Mouse (Mus musculus): ENCODE measurements around the gene Dmbt1. TPM values are rescaled to one million over a fixed set of nuclear protein-coding genes. Genes with fewer than 3 reads are reported as not detected.
"Not testable (repeated sequence)": the region's sequence is repeated elsewhere in the genome, so short reads cannot be mapped to it uniquely, and the experiment has no call there.

The Dmbt1 gene
- polyA plus RNA-seq, 1 experiment from 2014 or later: not detected

DNA sequence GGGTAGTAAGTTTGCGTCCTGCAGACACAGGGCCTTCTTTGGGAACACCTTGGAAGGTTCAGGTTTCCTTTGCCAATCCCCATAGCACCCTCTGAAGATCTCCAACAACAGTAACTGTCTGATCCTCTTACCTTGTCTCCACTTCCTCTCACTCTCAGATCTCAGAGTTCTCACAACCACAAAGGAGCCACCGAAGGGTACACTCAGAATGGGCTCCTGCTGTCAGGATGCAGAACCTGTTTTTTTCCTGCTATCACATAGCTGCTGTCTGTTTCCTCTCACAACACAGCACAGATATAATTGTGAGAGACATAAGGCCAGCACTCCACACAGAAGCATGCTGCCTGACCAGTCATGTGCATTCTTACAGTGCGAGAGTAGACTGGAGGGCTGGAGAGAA lies 4.5 kb downstream of the Dmbt1 start:
- no peaks in the 10 kb centered on the region for H3K4me1 ChIP-seq (ENCODE audit: control insufficient read depth, insufficient read depth, low read length)
- no peak overlapping the region for H3K9ac ChIP-seq (ENCODE audit: low read length)
- ATAC-seq (ENCODE audit: insufficient read depth, low FRiP score, low TSS enrichment) (no peak), DNase-seq (ENCODE audit: low spot score) (no peak)
- no peak overlapping the region for H3K4me2 ChIP-seq (ENCODE audit: low read depth)
- 91% methylated on average over 3 of the region's 3 CpGs for WGBS
- H3K4me3 ChIP-seq (ENCODE audit: low read depth, low read length): no peak overlapping the region
- no peaks in the 10 kb centered on the region for H3K36me3 ChIP-seq (ENCODE audit: control insufficient read depth, insufficient read depth, low read length)
- H3K9me3 ChIP-seq (ENCODE audit: control insufficient read depth, low read length): no peaks in the 10 kb centered on the region
- H3K27me3 ChIP-seq (ENCODE audit: control insufficient read depth, insufficient read depth, low read length): no peaks in the 10 kb centered on the region
- no peak overlapping the region for H3K27ac ChIP-seq (ENCODE audit: low read depth, low read length)

DNA sequence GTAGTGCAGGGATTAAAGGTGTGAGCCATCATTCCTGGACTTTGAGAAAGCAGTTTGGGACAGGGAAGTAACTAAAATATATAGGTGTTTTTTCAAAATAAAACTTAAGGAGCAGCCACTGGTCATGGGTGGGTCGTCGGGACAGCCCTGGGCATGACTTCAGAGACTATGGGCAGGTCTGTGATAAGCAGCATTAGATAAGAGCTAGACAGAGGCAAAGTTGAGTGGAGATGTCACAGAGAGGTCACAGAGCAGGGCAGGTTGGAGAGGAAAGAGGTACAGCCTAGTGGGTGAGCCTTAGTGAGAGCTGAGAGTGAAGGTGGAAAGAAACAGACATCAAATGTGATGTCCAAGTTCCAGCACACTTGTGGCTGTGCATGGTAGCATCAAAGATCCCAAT lies 5.2 kb downstream of the Dmbt1 start:
- 82% methylated on average over 2 of the region's 2 CpGs for WGBS

DNA sequence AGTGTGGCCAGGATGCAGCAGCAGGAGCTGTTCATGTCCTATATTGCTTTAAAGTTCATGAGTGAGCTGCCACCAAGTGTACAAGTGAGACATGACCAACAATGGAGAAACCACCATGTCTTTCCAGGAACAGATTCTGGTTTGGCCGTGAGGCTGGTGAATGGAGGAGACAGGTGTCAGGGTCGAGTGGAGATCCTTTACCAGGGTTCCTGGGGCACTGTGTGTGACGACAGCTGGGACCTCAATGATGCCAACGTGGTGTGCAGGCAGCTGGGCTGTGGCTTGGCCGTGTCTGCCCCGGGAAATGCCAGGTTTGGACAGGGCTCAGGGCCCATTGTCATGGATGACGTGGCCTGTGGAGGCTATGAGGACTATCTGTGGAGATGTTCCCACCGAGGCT lies 8.9 kb downstream of the Dmbt1 start:
- DNase-seq (ENCODE audit: low spot score); H3K9me3 ChIP-seq (ENCODE audit: control insufficient read depth, low read length); H3K9ac ChIP-seq (ENCODE audit: low read length); ATAC-seq (ENCODE audit: insufficient read depth, low FRiP score, low TSS enrichment); H3K4me1 ChIP-seq (ENCODE audit: control insufficient read depth, insufficient read depth, low read length); H3K4me2 ChIP-seq (ENCODE audit: low read depth); H3K36me3 ChIP-seq (ENCODE audit: control insufficient read depth, insufficient read depth, low read length); H3K27me3 ChIP-seq (ENCODE audit: control insufficient read depth, insufficient read depth, low read length); H3K27ac ChIP-seq (ENCODE audit: low read depth, low read length); H3K4me3 ChIP-seq (ENCODE audit: low read depth, low read length): not testable (repeated sequence)
- WGBS: 77% methylated on average over 8 of the region's 8 CpGs

More for the DNA sequence above, 5.2 kb downstream of the Dmbt1 start:
- no peak overlapping the region for H3K27ac ChIP-seq (ENCODE audit: low read depth, low read length)
- no peaks in the 10 kb centered on the region for H3K27me3 ChIP-seq (ENCODE audit: control insufficient read depth, insufficient read depth, low read length)
- H3K9me3 ChIP-seq (ENCODE audit: control insufficient read depth, low read length): no peaks in the 10 kb centered on the region
- ATAC-seq (ENCODE audit: insufficient read depth, low FRiP score, low TSS enrichment) (no peak), DNase-seq (ENCODE audit: low spot score) (no peak)
- H3K36me3 ChIP-seq (ENCODE audit: control insufficient read depth, insufficient read depth, low read length): no peaks in the 10 kb centered on the region
- no peak overlapping the region for H3K4me2 ChIP-seq (ENCODE audit: low read depth)
- H3K4me3 ChIP-seq (ENCODE audit: low read depth, low read length): no peak overlapping the region
- H3K9ac ChIP-seq (ENCODE audit: low read length): no peak overlapping the region
- no peaks in the 10 kb centered on the region for H3K4me1 ChIP-seq (ENCODE audit: control insufficient read depth, insufficient read depth, low read length)

DNA sequence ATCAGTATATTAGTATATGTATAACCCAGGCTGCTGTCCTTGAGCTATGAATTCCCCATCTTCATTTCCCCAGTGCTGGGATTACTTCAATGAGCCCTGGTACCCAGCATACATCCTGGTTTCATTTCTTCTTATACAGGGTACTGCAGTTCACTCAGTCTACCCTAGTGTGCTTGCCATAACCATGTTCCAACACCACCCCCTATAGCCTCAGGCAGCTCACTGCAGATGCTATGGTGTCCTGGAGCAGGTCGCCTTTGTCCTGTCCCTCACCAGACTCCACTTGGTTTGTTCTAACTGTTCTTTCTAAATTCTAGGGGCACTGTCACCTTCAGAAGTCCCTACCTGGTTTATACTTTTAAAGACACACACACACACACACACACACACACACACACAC lies 10.8 kb downstream of the Dmbt1 start:
- Histone ChIP-seq H3K27ac (ENCODE audit: low read depth, low read length) (no peak overlapping the region), H3K36me3 (ENCODE audit: control insufficient read depth, insufficient read depth, low read length) (no peaks in the 10 kb centered on the region), H3K27me3 (ENCODE audit: control insufficient read depth, insufficient read depth, low read length) (no peaks in the 10 kb centered on the region), H3K9ac (ENCODE audit: low read length) (no peak overlapping the region), H3K4me2 (ENCODE audit: low read depth) (no peak overlapping the region), H3K9me3 (ENCODE audit: control insufficient read depth, low read length) (no peaks in the 10 kb centered on the region), H3K4me3 (ENCODE audit: low read depth, low read length) (no peak overlapping the region), H3K4me1 (ENCODE audit: control insufficient read depth, insufficient read depth, low read length) (no peaks in the 10 kb centered on the region)
- ATAC-seq (ENCODE audit: insufficient read depth, low FRiP score, low TSS enrichment): no peak
- WGBS: 70% methylated on average over 1 of the region's 1 CpGs
- no peak for DNase-seq (ENCODE audit: low spot score)

DNA sequence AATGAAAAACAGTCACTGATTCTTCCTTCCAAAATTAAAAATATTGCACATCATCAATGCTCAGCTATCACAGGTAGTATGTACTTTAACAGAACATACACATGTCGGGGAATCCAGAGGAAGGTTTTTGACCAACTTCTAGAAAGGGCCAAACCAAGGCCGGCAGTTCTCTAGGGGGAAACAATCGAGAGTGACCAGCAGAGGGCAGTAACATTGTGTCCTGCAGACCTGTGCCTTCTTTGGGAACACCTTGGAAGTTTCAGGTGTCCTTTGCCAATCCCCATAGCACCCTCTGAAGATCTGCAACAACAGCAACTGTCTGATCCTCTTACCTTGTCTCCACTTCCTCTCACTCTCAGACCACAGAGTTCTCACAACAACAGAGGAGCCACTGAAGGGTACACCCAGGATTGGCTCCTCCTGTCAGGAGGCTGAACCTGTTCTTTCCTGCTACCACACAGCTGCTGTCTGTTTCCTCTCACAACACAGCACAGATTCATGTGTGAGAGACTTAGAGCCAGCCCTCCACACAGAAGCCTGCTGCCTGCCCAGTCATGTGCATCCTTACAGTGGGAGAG lies 13.5 kb downstream of the Dmbt1 start:
- H3K4me3 ChIP-seq (ENCODE audit: low read depth, low read length); DNase-seq (ENCODE audit: low spot score); H3K4me1 ChIP-seq (ENCODE audit: control insufficient read depth, insufficient read depth, low read length); H3K36me3 ChIP-seq (ENCODE audit: control insufficient read depth, insufficient read depth, low read length); H3K9ac ChIP-seq (ENCODE audit: low read length); H3K4me2 ChIP-seq (ENCODE audit: low read depth); H3K9me3 ChIP-seq (ENCODE audit: control insufficient read depth, low read length); ATAC-seq (ENCODE audit: insufficient read depth, low FRiP score, low TSS enrichment); H3K27me3 ChIP-seq (ENCODE audit: control insufficient read depth, insufficient read depth, low read length); H3K27ac ChIP-seq (ENCODE audit: low read depth, low read length): not testable (repeated sequence)
- WGBS: 40% methylated on average over 3 of the region's 3 CpGs

DNA sequence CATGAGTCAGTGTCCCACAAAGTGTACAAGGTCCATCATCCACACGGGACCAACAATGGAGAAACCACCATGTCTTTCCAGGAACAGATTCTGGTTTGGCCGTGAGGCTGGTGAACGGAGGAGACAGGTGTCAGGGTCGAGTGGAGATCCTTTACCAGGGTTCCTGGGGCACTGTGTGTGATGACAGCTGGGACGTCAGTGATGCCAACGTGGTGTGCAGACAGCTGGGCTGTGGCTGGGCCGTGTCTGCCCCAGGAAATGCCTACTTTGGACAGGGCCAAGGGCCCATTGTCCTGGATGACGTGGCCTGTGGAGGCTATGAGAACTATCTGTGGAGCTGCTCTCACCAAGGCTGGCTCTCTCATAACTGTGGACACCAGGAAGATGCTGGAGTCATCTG lies 18.0 kb downstream of the Dmbt1 start:
- DNase-seq (ENCODE audit: low spot score); H3K9me3 ChIP-seq (ENCODE audit: control insufficient read depth, low read length); H3K4me3 ChIP-seq (ENCODE audit: low read depth, low read length); ATAC-seq (ENCODE audit: insufficient read depth, low FRiP score, low TSS enrichment); H3K9ac ChIP-seq (ENCODE audit: low read length); H3K27ac ChIP-seq (ENCODE audit: low read depth, low read length); H3K4me1 ChIP-seq (ENCODE audit: control insufficient read depth, insufficient read depth, low read length); H3K4me2 ChIP-seq (ENCODE audit: low read depth); H3K27me3 ChIP-seq (ENCODE audit: control insufficient read depth, insufficient read depth, low read length); H3K36me3 ChIP-seq (ENCODE audit: control insufficient read depth, insufficient read depth, low read length): not testable (repeated sequence)
- WGBS: 88% methylated on average over 8 of the region's 8 CpGs

DNA sequence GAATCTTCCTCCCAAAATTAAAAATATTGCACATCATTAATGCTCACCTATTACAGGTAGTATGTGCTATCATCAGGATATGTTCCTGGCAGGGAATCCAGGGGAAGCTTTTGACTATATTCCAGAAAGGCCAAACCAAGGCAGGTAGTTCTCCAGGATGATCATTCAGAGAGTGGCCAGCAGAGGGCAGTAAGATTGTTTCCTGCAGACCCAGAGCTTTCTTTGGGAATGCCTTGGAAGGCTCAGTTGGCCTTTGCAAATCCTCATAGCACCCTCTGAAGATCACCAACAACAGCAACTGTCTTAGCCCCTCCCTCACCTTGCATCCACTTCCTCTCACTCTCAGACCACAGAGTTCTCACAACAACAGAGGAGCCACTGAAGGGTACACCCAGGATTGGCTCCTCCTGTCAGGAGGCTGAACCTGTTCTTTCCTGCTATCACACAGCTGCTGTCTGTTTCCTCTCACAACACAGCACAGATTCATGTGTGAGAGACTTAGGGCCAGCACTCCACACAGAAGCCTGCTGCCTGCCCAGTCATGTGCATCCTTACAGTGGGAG lies 23.0 kb downstream of the Dmbt1 start:
- DNase-seq (ENCODE audit: low spot score) (peak; percentile 20), ATAC-seq (ENCODE audit: insufficient read depth, low FRiP score, low TSS enrichment) (no peak)
- H3K4me1 ChIP-seq (ENCODE audit: control insufficient read depth, insufficient read depth, low read length): no peaks in the 10 kb centered on the region
- no peak overlapping the region for H3K4me2 ChIP-seq (ENCODE audit: low read depth)
- no peaks in the 10 kb centered on the region for H3K9me3 ChIP-seq (ENCODE audit: control insufficient read depth, low read length)
- no peaks in the 10 kb centered on the region for H3K27me3 ChIP-seq (ENCODE audit: control insufficient read depth, insufficient read depth, low read length)
- H3K4me3 ChIP-seq (ENCODE audit: low read depth, low read length): no peak overlapping the region
- H3K36me3 ChIP-seq (ENCODE audit: control insufficient read depth, insufficient read depth, low read length): no peaks in the 10 kb centered on the region
- no peak overlapping the region for H3K27ac ChIP-seq (ENCODE audit: low read depth, low read length)
- H3K9ac ChIP-seq (ENCODE audit: low read length): no peak overlapping the region

DNA sequence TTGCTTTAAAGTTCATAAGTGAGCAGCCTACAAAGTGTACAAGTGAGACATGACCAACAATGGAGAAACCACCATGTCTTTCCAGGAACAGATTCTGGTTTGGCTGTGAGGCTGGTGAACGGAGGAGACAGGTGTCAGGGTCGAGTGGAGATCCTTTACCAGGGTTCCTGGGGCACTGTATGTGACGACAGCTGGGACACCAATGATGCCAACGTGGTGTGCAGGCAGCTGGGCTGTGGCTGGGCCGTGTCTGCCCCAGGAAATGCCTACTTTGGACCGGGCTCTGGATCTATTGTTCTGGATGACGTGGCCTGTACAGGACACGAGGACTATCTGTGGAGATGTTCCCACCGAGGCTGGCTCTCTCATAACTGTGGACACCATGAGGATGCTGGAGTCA lies 26.1 kb downstream of the Dmbt1 start:
- not testable (repeated sequence) for H3K4me1 ChIP-seq (ENCODE audit: control insufficient read depth, insufficient read depth, low read length); H3K9me3 ChIP-seq (ENCODE audit: control insufficient read depth, low read length); H3K36me3 ChIP-seq (ENCODE audit: control insufficient read depth, insufficient read depth, low read length); H3K27me3 ChIP-seq (ENCODE audit: control insufficient read depth, insufficient read depth, low read length); H3K4me3 ChIP-seq (ENCODE audit: low read depth, low read length); H3K27ac ChIP-seq (ENCODE audit: low read depth, low read length); ATAC-seq (ENCODE audit: insufficient read depth, low FRiP score, low TSS enrichment); H3K9ac ChIP-seq (ENCODE audit: low read length); H3K4me2 ChIP-seq (ENCODE audit: low read depth); DNase-seq (ENCODE audit: low spot score)
- WGBS: 82% methylated on average over 9 of the region's 9 CpGs

DNA sequence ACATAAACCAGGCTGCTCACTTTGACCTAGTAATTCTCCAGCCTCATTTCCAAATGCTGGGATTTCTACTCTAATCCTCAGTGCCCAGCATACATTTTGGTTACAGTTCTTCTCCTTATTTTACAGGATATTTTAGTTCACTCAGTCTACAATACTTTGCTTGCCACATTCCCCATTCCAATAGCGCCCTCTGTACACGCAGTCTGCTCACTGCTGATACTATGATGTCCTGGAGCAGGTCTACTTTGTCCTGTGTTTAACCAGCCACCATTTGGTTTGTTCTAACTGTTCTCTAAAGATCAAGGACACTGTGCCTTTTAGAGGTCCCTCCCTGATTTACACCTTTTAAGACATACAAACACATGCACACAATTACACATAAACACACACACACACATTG lies 28.0 kb downstream of the Dmbt1 start:
- 77% methylated on average over 2 of the region's 2 CpGs for WGBS
- H3K27ac ChIP-seq (ENCODE audit: low read depth, low read length); H3K4me2 ChIP-seq (ENCODE audit: low read depth); H3K36me3 ChIP-seq (ENCODE audit: control insufficient read depth, insufficient read depth, low read length); DNase-seq (ENCODE audit: low spot score); ATAC-seq (ENCODE audit: insufficient read depth, low FRiP score, low TSS enrichment); H3K27me3 ChIP-seq (ENCODE audit: control insufficient read depth, insufficient read depth, low read length); H3K4me3 ChIP-seq (ENCODE audit: low read depth, low read length); H3K9me3 ChIP-seq (ENCODE audit: control insufficient read depth, low read length); H3K9ac ChIP-seq (ENCODE audit: low read length); H3K4me1 ChIP-seq (ENCODE audit: control insufficient read depth, insufficient read depth, low read length): not testable (repeated sequence)

All from neural tube, embryonic 11.5 days (tissue).